Mouse (Mus musculus) thymus, adult 18-20 months (tissue): ENCODE results near the gene Cbx7.
A peak's percentile ranks its signal among the peaks of the same experiment; 100 is the strongest.

ENCODE experiments used
- DNase-seq, 2 experiments: peaks; one replicate each; pipeline ENCODE4 v3.0.0; 2022; ENCODE audit warnings: mixed read lengths in 2 of 2

Cbx7 gene

GRCm38 (mm10) chr15:79891436-79892212, 79.3 kb downstream of the Cbx7 start, which contains the start of gene Apobec3:
TSS of gene Apobec3 (plus strand) at chr15:79891659.
- DNase-seq = peak; percentile 57 to 74

GRCm38 (mm10) chr15:79884820-79885219, 86.1 kb downstream of the Cbx7 start:
- DNase-seq = no peak

GRCm38 (mm10) chr15:79883352-79883822, 87.5 kb downstream of the Cbx7 start:
- peak; percentile 82 for DNase-seq

GRCm38 (mm10) chr15:79882623-79883267, 88.2 kb downstream of the Cbx7 start:
- no peak for DNase-seq

- DNase-seq = no peak
Measured at GRCm38 (mm10) chr15:79880477-79880876, 90.4 kb downstream of the Cbx7 start.

- DNase-seq = no peak
Measured at GRCm38 (mm10) chr15:79879319-79879718, 91.6 kb downstream of the Cbx7 start.

GRCm38 (mm10) chr15:79878725-79879136, 92.2 kb downstream of the Cbx7 start:
- DNase-seq = no peak

- DNase-seq = no peak
Measured at GRCm38 (mm10) chr15:79875261-79875995, 95.5 kb downstream of the Cbx7 start.

GRCm38 (mm10) chr15:79873995-79874394, 96.9 kb downstream of the Cbx7 start:
- DNase-seq = no peak

GRCm38 (mm10) chr15:79873545-79873944, 97.4 kb downstream of the Cbx7 start:
- DNase-seq = no peak

- no peak for DNase-seq
Measured at GRCm38 (mm10) chr15:79867260-79868002, 103.5 kb downstream of the Cbx7 start.
